Mouse (Mus musculus): Measurements from ENCODE around the gene Leo1. TPM values are rescaled to one million over a fixed set of nuclear protein-coding genes. Genes with fewer than 3 reads are reported as not detected.
A peak's percentile ranks its signal among the peaks of the same experiment; 100 is the strongest.

Gene Leo1
- total and polyA plus RNA-seq, 3 experiments = 43.1 to 60.7 (median 49.9) TPM

DNA sequence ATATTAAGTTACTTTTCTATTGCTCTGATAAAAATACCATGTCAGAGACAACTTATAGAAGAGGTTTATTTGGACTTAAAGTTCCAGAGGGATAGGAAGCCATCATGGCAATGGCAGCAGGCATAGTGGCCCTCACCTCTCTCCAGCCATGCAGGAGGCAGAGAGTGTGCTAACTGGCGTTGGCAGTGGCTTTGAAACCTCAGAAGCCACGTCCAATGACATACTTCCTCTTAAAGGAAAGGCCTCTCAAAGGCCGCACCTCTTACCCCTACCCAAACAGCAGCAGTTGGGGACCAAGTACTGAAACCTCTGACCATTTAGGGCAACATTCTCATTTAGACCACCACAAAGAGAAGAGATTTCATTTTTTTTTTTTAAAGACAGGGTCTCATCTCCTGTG lies 35.9 kb downstream of the Leo1 start:
- DNase-seq (ENCODE audit: extremely low read depth) = peak; percentile 21
- H3K27me3 ChIP-seq (replicated peaks) = no peaks in the 10 kb centered on the region
- H3K4me1 ChIP-seq (ENCODE audit: control insufficient read depth in 1 of 2, insufficient read depth in 2 of 2) = peaks cover 0 to 5% of the 10 kb centered on the region in 2 experiments; a peak in 1 of 4 replicates
- no peaks in the 10 kb centered on the region for H3K79me2 ChIP-seq (replicated peaks; ENCODE audit: control insufficient read depth, extremely low read depth, insufficient read depth, poor library complexity, severe bottlenecking)
- no peak overlapping the region for H3K4me2 ChIP-seq (ENCODE audit: insufficient read depth, low read depth, poor library complexity, severe bottlenecking)
- no peak overlapping the region for H3K9ac ChIP-seq (ENCODE audit: insufficient read depth, low read depth)
- H3K4me3 ChIP-seq (replicated peaks in 1 of 3; ENCODE audit: low read depth in 2 of 3, low read length in 2 of 3, poor library complexity in 1 of 3) = no peak overlapping the region
- dilution Hi-C loops (cut with MboI; ENCODE audit: extremely low pct_ligation_motif_present, extremely low pct_unique_long_range_greater_than_20kb, low sequenced_read_pairs) (no loop called here), in situ Hi-C loops (cut with MboI; ENCODE audit: low pct_ligation_motif_present, low pct_unique_long_range_greater_than_20kb, low sequenced_read_pairs) (no loop called here)
- H3K36me3 ChIP-seq (replicated peaks in 1 of 2; ENCODE audit: control insufficient read depth in 1 of 2, insufficient read depth in 1 of 2, low read length in 1 of 2) = peaks cover 24 to 74% of the 10 kb centered on the region in 2 experiments
- H3K27ac ChIP-seq (ENCODE audit: insufficient read depth, low read depth) = no peak overlapping the region
- TF ChIP-seq ZC3H11A (IDR thresholded peaks at IDR 0.05; ENCODE audit: low read depth, low read length) (no peak), BHLHE40 (IDR thresholded peaks at IDR 0.05; ENCODE audit: low read depth, low read length) (no peak), ZKSCAN1 (IDR thresholded peaks at IDR 0.05; ENCODE audit: borderline replicate concordance, low read depth, low read length) (no peak), ZNF384 (IDR thresholded peaks at IDR 0.05; ENCODE audit: low read depth, low read length) (no peak), MAZ (IDR thresholded peaks at IDR 0.05; ENCODE audit: low read depth, low read length) (no peak), TBP (conservative IDR thresholded peaks at IDR 0.05; ENCODE audit: low read depth, low read length) (no peak), ELF1 (IDR thresholded peaks at IDR 0.05; ENCODE audit: low read depth, low read length) (no peak), ZMIZ1 (IDR thresholded peaks at IDR 0.05; ENCODE audit: low read depth, low read length) (no peak), HCFC1 (IDR thresholded peaks at IDR 0.05; ENCODE audit: low read depth, low read length) (no peak), MXI1 (IDR thresholded peaks at IDR 0.05; ENCODE audit: low read depth, low read length) (no peak), E2F4 (IDR thresholded peaks at IDR 0.05; ENCODE audit: insufficient replicate concordance, low read depth, low read length) (no peak), KAT2A (IDR thresholded peaks at IDR 0.05; ENCODE audit: insufficient replicate concordance, low read length) (no peak), RCOR1 (conservative IDR thresholded peaks at IDR 0.05; ENCODE audit: low read depth, low read length) (no peak), CTCF (conservative IDR thresholded peaks at IDR 0.05 in 1 of 2, IDR thresholded peaks at IDR 0.05 in 1 of 2; ENCODE audit: low read depth in 2 of 2, low read length in 2 of 2) (no peak)
- no peaks in the 10 kb centered on the region for H3K9me3 ChIP-seq (replicated peaks; ENCODE audit: low read length)

DNA sequence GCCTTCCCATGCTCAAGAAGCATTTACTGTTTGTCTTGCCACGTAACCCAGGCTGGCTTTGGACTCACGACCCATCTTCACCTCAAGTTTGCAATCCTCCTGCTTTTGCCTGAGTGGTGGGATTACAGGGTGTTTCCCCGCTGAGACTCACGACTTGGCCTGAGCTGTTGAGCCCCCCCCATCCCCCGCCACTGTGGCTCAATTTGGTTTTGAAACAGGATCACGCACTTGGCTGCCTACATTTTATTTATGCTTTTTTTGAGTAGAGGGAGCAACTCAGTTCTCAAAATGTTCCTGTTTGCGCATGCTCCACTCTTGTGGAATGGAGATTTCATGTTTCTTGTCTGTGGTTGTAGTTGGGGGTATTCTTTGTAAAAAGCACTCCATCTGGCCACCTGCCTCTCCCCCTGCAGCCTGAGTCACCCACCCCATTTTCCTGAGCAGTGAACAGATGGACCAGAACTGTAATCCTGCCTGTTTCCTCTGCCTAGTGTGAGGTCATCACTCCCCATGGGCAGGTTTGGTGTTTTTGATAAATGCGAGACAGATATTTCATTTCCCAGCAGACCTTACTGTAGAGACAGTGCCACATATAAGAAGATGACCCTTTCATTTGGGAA lies 37.9 kb downstream of the Leo1 start:
- in situ Hi-C loops (cut with MboI; ENCODE audit: low pct_ligation_motif_present, low pct_unique_long_range_greater_than_20kb, low sequenced_read_pairs) = no loop called here
- H3K9ac ChIP-seq (ENCODE audit: insufficient read depth, low read depth) = no peak overlapping the region
- no peaks in the 10 kb centered on the region for H3K79me2 ChIP-seq (replicated peaks; ENCODE audit: control insufficient read depth, extremely low read depth, insufficient read depth, poor library complexity, severe bottlenecking)
- TF ChIP-seq GABPA (IDR thresholded peaks at IDR 0.05; ENCODE audit: insufficient replicate concordance, low read depth, low read length) = no peak
- TF ChIP-seq TBP (conservative IDR thresholded peaks at IDR 0.05; ENCODE audit: low read depth, low read length) = no peak
- TF ChIP-seq JUN (IDR thresholded peaks at IDR 0.05; ENCODE audit: insufficient read depth, low read depth, low read length) = no peak
- no peak for TF ChIP-seq HCFC1 (IDR thresholded peaks at IDR 0.05; ENCODE audit: low read depth, low read length)
- no peak for TF ChIP-seq ZKSCAN1 (IDR thresholded peaks at IDR 0.05; ENCODE audit: borderline replicate concordance, low read depth, low read length)
- TF ChIP-seq MAZ (IDR thresholded peaks at IDR 0.05; ENCODE audit: low read depth, low read length) = no peak
- no peak for TF ChIP-seq MEF2A (IDR thresholded peaks at IDR 0.05; ENCODE audit: borderline replicate concordance, low read depth, low read length)
- TF ChIP-seq MXI1 (IDR thresholded peaks at IDR 0.05; ENCODE audit: low read depth, low read length) = no peak
- TF ChIP-seq RCOR1 (conservative IDR thresholded peaks at IDR 0.05; ENCODE audit: low read depth, low read length) = no peak
- TF ChIP-seq SIN3A (IDR thresholded peaks at IDR 0.05; ENCODE audit: low read length) = no peak
- no peak for TF ChIP-seq RAD21 (IDR thresholded peaks at IDR 0.05; ENCODE audit: low read depth, low read length)
- no peak for TF ChIP-seq ZC3H11A (IDR thresholded peaks at IDR 0.05; ENCODE audit: low read depth, low read length)
- TF ChIP-seq JUND (conservative IDR thresholded peaks at IDR 0.05; ENCODE audit: low read depth, low read length) = no peak
- no peak for TF ChIP-seq CHD2 (IDR thresholded peaks at IDR 0.05; ENCODE audit: low read length)
- no peak for TF ChIP-seq PAX5 (IDR thresholded peaks at IDR 0.05; ENCODE audit: low read length)
- no peak overlapping the region for H3K27ac ChIP-seq (ENCODE audit: insufficient read depth, low read depth)
- peaks cover 25 to 71% of the 10 kb centered on the region in 2 experiments for H3K36me3 ChIP-seq (replicated peaks in 1 of 2; ENCODE audit: control insufficient read depth in 1 of 2, insufficient read depth in 1 of 2, low read length in 1 of 2)
- H3K27me3 ChIP-seq (replicated peaks) = no peaks in the 10 kb centered on the region
- no peaks in the 10 kb centered on the region for H3K9me3 ChIP-seq (replicated peaks; ENCODE audit: low read length)
- DNase-seq (ENCODE audit: extremely low read depth) = no peak
- H3K4me2 ChIP-seq (ENCODE audit: insufficient read depth, low read depth, poor library complexity, severe bottlenecking) = no peak overlapping the region
- dilution Hi-C loops (cut with MboI; ENCODE audit: extremely low pct_ligation_motif_present, extremely low pct_unique_long_range_greater_than_20kb, low sequenced_read_pairs) = no loop called here
- H3K4me3 ChIP-seq (replicated peaks in 1 of 3; ENCODE audit: low read depth in 2 of 3, low read length in 2 of 3, poor library complexity in 1 of 3) = no peak overlapping the region
- H3K4me1 ChIP-seq (ENCODE audit: control insufficient read depth in 1 of 2, insufficient read depth in 2 of 2) = peaks cover 0 to 5% of the 10 kb centered on the region in 2 experiments; a peak in 1 of 4 replicates
